Mouse (Mus musculus) inflammation-experienced regulatory T-cells, adult 6 months (primary cell): Measurements from ENCODE around the gene Zbtb8a. TPM values are rescaled to one million over a fixed set of nuclear protein-coding genes. Genes with fewer than 3 reads are reported as not detected.

Source experiments
- ATAC-seq: one replicate; pipeline ENCODE4 v1.8.0; 2017
- polyA plus RNA-seq, 3 experiments: library from polyadenylated mRNA; unstranded; fragments of 100-300 nt; shearing (Covaris generic); gene quantifications; one replicate each; pipeline ENCODE4 v1.2.1; 2017

Zbtb8a gene
- polyA plus RNA-seq, 3 experiments from 2014 or later, result 3.0 to 6.6 (median 5.8) TPM

DNA sequence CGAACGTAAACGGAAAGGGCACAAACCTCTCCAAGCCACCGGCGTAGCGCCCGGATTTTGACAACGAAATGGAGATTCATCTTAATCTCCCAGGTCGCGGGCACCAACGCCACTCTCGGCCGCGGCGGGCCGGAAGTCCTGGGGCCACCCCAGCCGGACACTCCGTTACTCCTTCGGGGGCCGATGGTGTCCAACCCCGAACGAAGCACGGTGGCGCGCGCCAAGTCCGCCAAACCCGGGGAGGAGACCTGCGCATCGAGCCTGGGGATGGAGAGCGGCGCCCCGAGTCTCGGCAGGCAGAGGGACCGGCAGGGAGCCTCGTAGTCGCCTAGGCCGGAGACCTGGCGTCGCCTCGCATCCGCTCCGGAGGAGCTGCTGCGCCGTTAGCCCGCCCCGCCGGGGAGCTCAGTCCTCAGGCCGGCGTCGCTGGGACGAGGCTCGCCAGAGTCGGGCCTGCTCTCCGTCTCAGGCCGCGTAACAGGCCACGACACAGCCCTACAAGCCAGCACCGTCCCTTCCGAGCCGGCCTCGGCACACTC, 43.2 kb downstream of the Zbtb8a start:
- peak; percentile 7 for ATAC-seq

DNA sequence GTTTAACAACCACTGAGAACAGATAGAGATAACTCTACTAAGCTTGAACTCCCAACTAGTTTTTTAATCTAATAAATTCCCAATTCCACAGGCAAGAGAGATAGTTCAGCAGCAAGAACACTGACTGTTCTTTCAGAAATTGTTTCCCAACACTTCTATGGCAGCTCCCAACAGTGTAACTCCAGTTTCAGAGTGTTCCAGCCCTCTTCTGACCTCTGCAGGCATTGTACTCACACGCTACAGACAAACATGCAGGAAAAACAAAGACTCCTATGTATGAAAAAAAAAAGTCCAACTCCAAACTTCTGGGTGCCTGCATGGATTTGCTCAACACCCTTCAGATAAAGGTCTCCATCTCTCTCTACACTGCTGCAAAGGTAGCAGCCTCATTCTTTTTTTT, 45.1 kb downstream of the Zbtb8a start:
- ATAC-seq, result no peak

DNA sequence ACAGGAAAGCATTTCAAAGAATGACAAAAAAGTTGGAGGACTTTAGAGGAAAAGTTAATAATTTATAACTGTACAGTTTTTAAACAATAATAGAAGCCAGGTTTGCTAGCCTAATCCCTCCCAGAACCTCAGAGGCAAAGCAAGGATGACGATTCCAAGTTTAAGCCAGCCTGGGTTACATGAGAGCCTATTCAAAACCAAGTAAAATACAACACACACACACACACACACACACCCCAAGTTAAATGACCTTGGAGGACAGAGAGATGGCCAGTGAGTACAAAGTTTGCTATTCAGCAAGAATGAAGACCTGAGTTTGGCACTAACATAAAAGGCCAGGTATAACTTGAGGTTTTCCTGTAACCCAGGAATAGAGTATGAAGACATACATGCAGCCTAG, 51.7 kb downstream of the Zbtb8a start:
- no peak for ATAC-seq

DNA sequence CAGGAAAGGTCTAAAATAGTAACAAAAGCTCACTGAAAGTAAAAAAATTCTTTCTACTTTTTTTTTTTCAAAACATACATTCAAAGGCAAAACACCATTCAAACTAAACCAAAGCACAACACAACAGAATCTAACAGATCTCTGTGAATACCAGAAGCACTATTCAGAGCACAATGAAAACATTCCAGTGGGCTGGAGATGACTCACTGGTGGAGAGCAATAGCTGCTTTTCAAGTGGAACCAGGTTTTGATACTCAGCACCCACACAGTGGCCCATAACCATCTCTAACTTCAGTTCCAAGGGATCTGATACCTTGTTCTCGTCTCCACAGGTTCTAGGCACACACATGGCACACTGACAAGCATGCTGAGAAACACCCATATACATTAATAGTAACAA, 53.2 kb downstream of the Zbtb8a start:
- no peak for ATAC-seq

DNA sequence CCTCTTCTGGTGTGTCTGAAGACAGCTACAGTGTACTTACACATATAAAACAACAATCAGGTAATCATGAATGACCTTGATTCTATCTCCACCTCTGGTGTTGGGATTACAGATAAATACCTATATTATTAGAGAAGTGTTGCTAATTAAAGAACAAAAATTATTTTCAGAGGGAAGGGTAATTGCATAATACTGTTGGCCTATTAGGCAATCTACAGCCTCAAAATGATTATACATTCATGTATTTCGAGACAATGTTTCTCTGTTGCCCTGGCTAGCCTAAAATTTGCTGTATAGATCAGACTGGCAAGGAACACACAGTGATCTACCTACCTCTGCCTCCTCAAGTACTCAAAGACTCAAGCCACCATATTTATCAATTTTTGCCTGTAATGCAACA, 54.4 kb downstream of the Zbtb8a start:
- ATAC-seq, result no peak

DNA sequence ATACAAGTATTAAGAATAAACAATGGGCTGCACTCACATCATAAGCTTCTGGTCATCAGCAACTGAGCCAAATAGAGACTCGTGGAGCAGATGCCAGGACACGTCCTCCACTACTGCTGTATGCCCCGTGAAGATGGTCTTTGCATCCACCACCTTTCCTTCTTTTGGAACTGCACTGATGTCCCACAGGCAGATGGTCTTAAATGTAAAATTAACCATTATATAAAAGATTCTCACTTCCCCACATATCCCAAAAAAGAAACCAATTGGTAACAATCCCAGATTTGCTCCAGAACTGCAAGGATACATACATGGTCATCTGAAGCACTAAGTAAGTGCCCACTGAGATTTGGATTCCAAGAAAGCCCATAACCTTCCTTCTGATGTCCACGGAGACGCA, 55.9 kb downstream of the Zbtb8a start:
- ATAC-seq, result no peak

DNA sequence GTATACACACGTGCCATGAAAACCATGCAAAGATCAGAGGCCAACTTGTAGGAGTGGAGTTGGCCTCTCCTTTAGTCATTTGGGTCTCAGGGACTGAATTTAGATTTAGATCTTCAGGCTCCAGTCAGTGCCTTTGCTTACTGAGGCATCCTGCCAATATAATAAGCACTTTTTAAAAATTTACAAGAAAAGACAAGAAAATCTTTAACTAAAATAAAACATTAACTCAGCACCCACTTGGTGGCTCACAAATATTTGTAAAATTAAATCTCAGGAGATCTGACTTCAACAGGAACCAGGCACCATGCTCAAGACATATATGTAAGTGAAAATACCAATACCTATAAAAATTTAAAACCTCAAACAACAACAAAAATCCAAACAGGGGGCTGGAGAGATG, 57.0 kb downstream of the Zbtb8a start:
- no peak for ATAC-seq

DNA sequence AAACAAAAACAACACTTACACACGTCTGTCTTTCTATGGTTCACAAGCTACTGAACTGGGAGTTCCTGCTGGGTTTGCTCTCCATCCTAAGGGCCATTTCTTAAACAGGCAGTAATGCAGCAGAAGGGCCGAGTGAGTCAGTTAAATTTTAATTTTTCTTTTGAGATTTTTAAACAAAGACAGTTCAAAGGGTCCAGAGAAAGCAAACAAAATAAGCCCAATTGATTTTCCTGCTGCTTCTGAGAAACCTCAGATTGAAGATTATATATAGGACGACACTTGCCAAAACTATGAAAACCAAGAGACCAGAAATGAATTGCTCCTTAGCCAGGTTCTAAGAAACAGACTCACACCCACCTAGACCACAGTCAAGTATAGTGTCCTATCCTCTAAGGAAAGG, 64.0 kb downstream of the Zbtb8a start:
- no peak for ATAC-seq

DNA sequence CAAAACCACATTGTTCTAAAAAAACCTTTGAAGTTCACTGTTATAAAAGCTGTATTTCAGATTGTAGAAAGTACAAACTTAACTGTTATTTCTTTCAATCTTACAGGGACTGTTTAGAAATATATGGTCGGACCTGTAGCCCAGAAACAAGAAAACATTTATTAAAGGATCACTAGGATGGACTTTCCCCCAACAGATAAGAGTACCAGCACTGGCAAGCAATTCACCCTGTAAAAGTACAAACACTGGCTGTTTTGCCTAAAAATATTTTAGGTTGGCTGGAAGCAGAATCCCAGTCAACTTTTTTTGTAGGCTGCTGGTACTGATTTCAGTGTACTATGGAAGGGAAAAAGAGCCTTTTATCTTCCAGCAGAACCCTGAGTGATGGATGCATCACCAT, 70.0 kb downstream of the Zbtb8a start:
- ATAC-seq, result no peak

DNA sequence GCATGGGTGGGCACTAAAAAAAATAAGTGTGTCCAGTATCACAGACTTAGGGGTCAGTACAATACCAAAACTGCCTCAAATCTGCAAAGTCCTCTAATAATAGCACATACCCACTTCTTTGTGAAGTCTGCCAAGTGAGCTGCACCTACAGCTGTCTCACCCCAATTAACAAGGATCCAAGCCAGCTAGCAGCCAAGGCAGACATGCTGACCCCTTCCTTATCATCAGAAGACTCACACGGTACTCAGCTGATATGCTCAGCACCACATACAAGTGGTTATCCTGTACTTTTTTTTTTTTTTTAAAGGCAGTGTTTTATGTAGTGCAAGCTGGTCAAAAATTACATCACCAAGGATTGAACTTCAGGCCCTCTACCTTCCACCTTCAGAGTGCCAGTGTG, 73.6 kb downstream of the Zbtb8a start:
- no peak for ATAC-seq

DNA sequence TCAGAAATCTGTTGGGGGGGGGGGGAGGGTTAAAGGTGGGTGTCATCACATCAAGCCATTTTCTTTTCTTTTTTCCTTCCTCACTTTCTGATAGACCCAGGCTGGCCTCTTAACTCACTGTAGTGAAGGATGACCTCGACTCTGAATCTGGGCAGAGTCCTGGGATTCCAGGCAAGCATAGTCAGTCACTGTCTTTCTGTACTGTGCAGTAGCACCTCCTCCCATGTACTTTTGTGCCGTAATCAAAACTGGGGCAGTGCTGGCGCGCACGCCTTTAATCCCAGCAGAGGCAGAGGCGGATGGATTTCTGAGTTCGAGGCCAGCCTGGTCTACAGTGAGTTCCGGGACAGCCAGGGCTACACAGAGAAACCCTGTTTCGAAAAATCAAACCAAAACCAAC, 74.1 kb downstream of the Zbtb8a start:
- no peak for ATAC-seq

Other genes starting within 250 kb of the Zbtb8a start
- under 1 TPM; 0.28 to 0.50 (median 0.40) TPM for gene Fndc5, start 241.1 kb downstream of the Zbtb8a start, polyA plus RNA-seq
- gene S100pbp, start 188.4 kb downstream of the Zbtb8a start, polyA plus RNA-seq, result 10 to 100 TPM; 18.2 to 30.2 (median 23.3) TPM
- gene Yars, start 188.4 kb downstream of the Zbtb8a start, polyA plus RNA-seq, result 10 to 100 TPM; 32.7 to 36.8 (median 35.7) TPM
- gene C77080, start 116.7 kb downstream of the Zbtb8a start, polyA plus RNA-seq, result under 1 TPM; 0.21 to 0.25 (median 0.24) TPM
- gene Sync, start 90.5 kb downstream of the Zbtb8a start, polyA plus RNA-seq, result under 1 TPM; 0.45 to 0.49 (median 0.47) TPM
- 100 to 1,000 TPM; 289 to 492 (median 352) TPM for gene Rbbp4, start 42.7 kb downstream of the Zbtb8a start, polyA plus RNA-seq
- 100 to 1,000 TPM; 103 to 158 (median 113) TPM for gene Zbtb8os, start 42.4 kb downstream of the Zbtb8a start, polyA plus RNA-seq
- gene Zbtb8b, start 62.7 kb upstream of the Zbtb8a start, polyA plus RNA-seq, result not detected
- gene Bsdc1, start 83.5 kb upstream of the Zbtb8a start, polyA plus RNA-seq, result 10 to 100 TPM; 20.2 to 33.8 (median 28.8) TPM
- not detected for gene Tssk3, start 112.9 kb upstream of the Zbtb8a start, polyA plus RNA-seq
- gene Fam229a, start 113.1 kb upstream of the Zbtb8a start, polyA plus RNA-seq, result not detected
- gene Marcksl1, start 135.5 kb upstream of the Zbtb8a start, polyA plus RNA-seq, result 1 to 10 TPM; 2.7 to 4.9 (median 4.4) TPM
- 100 to 1,000 TPM; 256 to 267 (median 261) TPM for gene Hdac1, start 164.6 kb upstream of the Zbtb8a start, polyA plus RNA-seq
- 1,000 to 10,000 TPM; 1,449 to 1,788 (median 1,727) TPM for gene Lck, start 195.5 kb upstream of the Zbtb8a start, polyA plus RNA-seq
- gene Fam167b, start 200.4 kb upstream of the Zbtb8a start, polyA plus RNA-seq, result under 1 TPM in 2 of 3 experiments, not detected in 1; 0.97 to 0.98 TPM
- 100 to 1,000 TPM; 335 to 403 (median 335) TPM for gene Eif3i, start 222.5 kb upstream of the Zbtb8a start, polyA plus RNA-seq
- gene Tmem234, start 222.6 kb upstream of the Zbtb8a start, polyA plus RNA-seq, result 100 to 1,000 TPM; 283 to 327 (median 313) TPM
- 1 to 10 TPM; 2.1 to 5.3 (median 4.3) TPM for gene Dcdc2b, start 236.1 kb upstream of the Zbtb8a start, polyA plus RNA-seq
- 10 to 100 TPM; 45.5 to 63.3 (median 53.1) TPM for gene Iqcc, start 241.0 kb upstream of the Zbtb8a start, polyA plus RNA-seq
- 10 to 100 TPM; 30.5 to 54.0 (median 35.4) TPM for gene Ccdc28b, start 245.8 kb upstream of the Zbtb8a start, polyA plus RNA-seq